Mouse (Mus musculus) adrenal gland, adult (tissue): Measurements from ENCODE around the gene Zfp871.
A peak's percentile ranks its signal among the peaks of the same experiment; 100 is the strongest.

Experiments used
- DNase-seq, 2 experiments: peaks; one replicate each; pipeline ENCODE4 v3.0.0; 2022 to 2023; ENCODE audit warnings: low spot score in 1 of 2; ENCODE audit not compliant: inconsistent age in 2 of 2

Gene Zfp871

DNA sequence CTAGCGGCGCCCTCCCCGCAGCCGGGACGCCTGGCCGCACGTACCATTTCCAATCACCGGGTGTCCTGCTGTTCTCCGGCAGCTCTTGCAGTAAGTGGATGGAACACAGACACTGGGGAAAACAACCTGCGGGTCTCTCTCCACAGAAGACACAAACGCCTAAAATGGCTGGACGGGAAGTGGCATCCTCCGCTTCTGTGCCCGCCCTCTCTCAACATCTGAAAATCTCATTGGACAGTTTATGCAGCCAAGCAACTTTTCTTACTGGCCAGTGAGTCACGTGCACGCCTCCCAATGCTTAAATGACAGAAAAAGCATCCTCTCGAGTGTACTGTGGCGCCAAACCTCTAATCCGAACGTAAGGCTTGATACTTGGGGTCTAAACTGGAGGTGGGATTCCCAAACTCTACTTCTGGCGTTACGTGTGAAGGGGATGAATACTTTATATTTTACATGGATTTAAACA is at the start of gene Zfp871:
TSS of gene Zfp871 (minus strand) at position 194 of the 466 bp plus-strand sequence.
- DNase-seq = peak; percentile 89 to 97

DNA sequence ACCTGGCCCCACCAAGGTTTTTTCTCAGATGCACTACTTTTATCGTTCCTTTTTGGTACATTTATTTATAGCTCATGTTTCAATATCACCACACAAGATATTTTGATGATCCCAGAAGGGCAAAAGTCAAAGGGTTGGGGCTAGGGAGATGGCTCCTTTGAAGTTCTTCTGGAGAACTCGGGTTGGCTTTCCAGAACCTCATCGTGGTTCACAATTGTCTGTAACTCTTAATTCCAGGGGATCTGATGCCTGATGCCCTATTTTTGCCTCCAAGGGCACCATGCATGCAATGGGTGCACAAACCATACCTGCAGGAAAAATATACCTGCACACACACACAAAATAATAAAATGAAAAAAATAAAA is 42.3 kb upstream of the Zfp871 start:
- no peak for DNase-seq

DNA sequence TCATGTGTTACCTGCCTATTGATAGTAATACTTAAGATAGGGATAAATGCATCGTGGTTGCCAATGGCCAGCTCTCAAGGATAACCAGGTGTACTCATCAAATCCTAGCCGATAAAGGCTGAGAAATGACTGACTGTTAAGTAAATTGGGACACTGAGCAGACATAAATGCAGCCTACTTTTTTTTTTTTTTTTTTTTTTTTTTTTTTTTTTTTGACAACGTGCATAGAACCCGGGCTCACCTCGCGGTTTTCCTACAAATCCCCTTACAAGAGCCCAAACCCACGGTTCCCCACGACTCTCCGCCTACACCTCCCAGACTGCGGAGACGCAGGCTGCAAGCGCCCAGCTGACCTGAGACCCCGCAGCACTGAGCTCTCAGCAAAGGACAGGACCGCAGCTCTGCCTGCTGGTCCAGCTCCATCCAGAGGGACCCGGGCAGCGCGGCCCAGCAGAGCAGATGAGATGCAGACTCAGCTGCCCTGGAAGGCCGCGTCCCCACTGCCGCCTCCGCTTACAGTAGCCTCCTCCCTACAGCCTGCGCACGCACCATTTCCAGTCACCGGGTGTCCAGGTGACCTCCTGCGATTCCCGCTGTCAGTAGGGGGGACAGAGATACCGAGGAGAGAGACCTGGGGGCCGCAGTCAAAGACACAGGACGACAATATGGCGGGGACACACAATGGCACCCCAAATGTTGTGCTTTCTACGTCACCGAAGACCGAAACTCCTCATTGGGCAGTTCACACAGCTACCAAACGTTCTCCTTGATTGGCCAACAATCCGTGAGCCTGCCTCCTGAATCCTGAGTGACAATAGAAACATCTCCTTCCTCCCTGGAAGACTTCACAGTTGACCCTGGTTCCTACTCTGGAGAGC is 41.7 kb upstream of the Zfp871 start, which contains the start of gene Zfp799:
TSS of gene Zfp799 (minus strand) at position 722 of the 878 bp plus-strand sequence.
- peak; percentile 81 to 94 for DNase-seq

DNA sequence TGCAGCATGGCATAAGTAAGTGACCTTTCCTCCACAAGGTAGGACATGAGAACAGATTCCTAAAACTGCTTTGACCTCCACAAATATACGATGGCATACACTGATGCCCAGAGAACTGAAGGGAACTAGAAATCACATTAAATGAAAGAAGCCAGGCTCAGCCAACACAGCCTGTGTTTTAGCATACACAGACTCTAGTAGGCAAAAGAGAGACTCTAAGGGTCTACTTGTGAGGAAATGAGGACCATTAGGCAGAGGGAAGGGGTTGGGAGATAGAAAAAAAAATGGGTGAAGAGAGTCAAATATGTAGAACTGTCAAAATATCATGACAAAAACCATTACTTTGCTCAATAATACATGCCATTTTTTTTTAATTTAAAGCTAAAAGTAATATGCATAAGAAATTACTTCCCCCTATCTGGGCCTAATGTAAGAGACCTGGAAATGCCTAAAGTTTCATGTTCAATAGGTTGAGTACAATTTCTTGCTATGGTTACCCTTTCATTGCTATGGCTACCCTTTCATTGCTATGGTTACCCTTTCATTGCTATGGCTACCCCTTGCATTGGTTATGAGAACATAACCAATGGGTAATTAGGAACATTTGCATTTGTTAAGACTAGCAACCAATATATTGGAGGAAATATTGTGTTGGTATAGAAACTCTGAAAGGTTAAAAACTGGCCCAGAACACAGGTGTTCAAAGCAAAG is 28.1 kb upstream of the Zfp871 start:
- DNase-seq = no peak

DNA sequence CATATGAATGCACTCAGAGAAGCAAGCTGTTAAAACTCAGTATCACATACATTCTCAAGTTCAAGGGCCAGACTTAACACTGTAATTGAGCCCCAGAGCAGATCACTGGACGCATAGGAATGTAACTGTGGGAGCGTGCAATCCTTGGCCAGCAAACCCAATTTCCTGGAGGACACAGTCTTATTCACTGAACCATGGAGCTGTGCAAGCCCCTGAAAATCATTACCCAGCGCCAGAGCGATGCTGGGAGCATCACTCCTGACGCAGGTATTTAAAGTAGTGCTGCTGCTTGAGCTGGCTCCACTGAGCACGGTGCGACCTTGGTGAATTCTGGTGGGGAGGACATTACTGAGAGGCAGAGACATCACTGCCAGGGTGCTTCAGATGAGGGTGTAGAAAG is 26.0 kb upstream of the Zfp871 start:
- DNase-seq = no peak

DNA sequence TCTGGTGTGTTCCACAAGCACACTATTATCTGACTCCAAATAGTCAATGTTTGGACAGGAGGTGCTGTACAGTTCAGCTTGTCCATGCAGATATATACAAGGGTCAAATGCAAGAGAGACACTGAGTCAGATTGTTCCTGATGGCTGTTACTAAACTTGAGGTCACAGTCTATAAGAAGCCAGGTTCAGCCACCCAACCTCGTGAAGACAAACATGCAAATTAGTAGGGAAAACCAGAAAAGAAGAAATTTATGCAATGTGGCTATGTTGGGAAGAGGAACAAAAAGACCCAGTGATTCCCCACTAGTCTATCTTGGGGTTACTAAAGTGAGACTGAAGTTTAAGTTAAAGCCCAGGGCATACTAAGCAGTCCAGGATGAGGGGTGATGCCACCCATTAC is 22.6 kb upstream of the Zfp871 start:
- DNase-seq = no peak

DNA sequence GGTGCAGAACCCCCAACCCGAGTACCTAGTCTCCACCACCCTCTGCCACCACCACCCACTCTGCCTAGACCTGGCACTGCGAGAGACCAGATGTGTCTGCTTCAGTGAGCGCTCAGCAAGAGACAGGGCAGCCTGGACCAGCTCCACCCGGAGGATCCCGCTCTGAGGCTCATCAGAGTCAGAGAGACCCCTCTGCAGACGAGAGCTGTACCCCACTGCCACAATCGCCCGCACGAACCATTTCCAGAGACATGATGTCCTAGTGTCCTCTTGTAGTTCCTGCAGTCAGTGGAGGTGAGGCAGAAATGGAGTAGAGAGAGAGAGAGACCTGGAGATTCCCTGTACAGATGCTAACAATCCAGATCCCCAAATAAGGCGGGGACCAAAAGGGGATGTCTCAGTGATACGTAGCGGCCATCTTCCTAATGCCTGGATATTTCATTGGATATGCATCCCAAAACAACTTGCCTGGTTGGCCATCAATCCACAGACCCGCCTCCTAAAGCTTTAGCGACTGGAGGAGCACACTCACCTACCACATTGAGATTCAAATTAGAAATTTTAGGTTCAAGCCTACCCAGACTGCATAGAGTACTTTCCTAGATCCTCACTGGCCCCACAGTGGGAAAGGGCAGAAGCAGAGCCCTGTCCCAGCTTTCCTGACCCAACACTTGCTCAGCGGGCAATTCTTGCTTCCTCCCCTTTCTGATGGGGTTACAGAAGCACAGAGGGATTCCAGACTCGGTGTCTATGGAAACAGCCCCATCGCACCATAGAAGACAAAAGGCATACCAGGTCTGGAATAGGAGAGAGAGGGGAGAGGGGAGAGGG is 21.7 kb upstream of the Zfp871 start, which contains the start of gene Zfp811:
TSS of gene Zfp811 (minus strand) at position 388 of the 831 bp plus-strand sequence.
- peak; percentile 11 to 45 for DNase-seq

DNA sequence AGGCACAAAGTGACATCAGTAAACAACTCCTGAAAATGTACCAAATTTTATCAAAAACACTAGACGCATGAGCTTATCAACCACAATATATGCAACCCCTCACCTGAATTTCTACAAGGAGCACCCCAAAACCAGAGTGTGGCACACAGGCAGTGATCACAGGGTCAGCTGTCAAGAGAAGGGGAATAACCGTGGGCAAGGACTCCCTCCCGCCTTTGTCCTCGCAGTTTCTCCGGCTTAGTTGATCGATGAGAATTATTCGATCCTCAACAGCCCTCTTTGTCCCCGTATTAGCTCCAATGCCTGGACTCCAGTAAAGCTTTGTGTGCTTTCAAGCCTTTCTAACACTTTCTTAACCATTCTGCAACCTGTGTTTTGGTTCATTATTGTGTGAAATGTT is 20.8 kb upstream of the Zfp871 start:
- peak in 1 of 2 experiments; percentile 31 for DNase-seq

DNA sequence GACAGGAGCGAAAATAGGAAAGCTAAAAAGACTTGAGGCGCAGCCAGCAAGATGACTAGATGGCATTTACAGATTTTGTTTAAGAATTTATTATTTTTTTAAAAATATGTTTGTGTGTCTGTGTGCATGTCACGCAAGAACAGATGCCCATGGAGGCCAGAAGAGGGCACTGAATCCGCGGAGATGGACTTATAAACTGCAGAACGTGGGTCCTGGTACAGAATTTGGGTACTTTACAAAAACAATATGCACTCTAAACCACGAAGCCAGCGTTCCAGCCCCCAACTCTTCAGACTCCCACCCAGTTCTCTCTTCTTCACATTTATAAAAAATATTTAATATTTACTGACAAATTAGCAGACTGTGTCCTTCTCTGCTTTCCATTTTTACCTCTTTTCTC is 1.2 kb upstream of the Zfp871 start:
- DNase-seq = no peak

DNA sequence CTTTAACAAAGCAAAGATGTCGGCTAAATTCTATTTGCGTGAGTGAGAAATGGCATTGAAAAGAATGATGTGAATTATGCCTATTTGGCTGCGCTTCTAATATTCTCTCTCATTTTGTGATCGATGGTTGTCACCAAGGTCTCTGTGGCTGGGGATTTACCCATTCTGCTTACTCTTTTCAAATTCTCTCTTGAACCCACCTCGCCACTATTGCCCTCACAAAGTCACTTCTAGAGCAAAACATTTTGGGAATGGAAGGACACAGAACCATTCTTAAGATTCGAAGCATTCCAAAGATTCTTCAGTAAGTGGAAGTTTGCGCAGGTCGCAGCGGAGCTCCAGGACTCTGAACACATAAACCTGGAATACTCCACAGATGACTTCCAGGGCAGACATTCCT is 489 bp upstream of the Zfp871 start:
- no peak for DNase-seq

DNA sequence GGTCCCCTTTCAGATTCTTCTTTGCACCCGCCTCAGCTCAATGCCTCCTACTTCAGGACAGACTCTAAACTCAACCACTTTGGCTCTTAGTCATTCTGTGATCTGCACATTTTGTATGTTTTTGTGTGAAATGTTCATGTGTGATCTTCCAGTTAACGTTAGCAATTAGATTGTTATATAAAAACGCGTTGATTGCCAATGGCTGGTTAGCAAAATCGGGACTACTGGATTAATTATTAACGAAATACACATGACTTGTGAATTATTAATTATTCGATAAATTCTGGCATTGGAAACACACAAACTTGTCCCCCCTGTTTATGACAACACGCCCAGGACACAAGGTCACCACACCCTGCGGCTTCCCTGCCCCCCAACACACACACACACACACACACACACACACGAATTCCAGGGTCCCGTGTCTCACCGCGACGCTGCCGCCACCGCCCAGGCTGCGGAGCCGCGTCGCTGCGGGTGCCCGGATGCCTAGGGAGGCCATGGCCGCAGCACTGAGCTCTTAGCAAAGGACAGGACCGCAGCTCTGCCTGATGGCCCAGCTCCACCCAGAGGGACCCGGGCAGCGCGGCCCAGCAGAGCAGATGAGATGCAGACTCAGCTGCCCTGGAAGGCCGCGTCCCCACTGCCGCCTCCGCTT is 522 bp downstream of the Zfp871 start:
- DNase-seq = no peak

DNA sequence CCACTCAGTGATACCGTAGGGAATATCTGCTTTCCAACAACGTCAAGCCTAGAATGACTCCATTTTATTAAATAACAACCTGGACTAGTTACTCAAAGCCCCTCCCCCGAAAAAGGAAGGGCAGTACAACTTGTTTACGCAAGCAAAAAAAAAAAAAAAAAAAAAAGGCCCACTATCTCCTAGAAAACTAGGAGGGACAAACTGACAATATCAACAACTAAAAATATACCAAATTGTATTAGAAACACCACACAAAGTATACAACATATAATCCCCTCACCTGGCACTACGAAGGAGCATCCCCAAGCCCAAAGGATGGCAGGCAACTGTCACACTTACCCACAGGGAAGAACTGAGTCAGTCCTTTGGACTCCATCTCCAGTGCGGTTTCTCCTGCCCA is 1.1 kb downstream of the Zfp871 start:
- DNase-seq = no peak

DNA sequence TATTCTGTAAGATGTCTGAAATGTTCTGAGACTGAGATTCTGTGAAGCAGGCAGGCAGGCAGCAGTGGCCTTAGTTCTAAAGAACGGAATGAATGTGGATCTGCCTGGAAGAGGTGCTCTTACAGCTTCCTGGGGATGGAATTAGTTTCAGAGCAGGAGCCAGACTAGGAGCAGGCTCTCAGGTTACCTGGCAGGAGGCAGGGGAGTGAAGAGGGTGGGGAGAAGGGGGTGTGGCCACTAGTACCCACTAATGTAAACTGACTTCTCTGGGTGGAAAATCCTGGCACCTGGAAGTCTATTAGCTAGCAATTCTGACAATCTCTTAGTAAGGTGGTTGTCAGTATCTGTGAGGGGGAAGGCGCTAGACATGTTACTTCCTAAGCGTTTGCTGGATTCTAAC is 2.4 kb downstream of the Zfp871 start:
- no peak for DNase-seq

DNA sequence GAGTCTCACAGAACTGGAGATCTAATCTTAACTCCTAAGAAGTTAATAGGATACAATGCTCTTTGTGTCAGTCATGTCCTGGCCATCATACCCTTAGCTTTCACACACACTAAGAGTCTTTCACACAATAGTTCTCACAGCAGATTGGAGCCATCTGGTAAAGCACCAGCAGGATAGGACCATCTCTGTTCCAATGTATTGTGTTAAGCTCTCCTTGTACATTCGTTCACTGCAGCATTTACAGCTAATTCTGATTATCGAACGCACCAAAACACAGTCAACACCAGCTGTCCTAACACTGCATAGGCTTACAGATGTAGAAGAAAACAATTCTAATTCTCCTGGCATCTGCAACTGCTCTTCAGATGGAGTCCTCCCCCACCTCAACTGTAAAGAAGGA is 10.5 kb downstream of the Zfp871 start:
- DNase-seq = no peak

DNA sequence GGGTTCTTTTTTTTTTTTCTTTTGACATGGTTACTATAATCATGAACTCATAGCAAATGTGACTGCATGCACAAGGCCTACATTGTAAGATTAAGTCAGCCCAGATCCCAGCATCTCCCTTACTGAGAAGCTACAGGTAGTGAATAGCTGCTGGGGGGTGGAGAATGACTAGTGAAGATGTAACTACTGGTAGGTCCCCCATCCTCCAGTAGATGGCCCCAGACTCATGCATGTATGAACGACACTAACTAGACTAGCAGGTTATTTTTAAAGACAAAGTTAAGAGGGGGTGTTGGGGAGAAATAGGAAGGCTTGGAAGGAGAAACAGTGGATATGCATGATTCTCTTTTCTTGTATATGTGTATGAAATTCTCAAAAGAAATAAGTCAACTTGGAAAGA is 16.9 kb downstream of the Zfp871 start:
- peak in 1 of 2 experiments; percentile 46 for DNase-seq

DNA sequence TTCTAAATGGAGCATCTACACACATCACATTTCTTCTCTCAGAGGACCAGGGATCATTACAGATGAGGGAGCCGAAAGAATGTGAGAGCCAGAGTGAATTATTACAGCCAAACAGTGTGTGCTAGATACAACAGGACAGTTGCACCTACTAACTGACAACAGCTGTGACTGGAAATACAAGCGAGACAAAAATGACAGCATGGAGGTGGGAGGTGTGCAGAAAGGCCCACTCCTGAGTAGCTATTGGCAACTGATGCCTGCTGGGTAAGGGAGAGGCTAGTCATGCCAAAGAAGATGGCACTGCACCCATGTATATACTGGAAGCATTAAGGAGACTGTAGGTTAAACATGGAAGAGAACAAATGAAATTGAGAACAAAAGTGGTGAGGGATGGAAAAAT is 21.7 kb downstream of the Zfp871 start:
- no peak for DNase-seq

DNA sequence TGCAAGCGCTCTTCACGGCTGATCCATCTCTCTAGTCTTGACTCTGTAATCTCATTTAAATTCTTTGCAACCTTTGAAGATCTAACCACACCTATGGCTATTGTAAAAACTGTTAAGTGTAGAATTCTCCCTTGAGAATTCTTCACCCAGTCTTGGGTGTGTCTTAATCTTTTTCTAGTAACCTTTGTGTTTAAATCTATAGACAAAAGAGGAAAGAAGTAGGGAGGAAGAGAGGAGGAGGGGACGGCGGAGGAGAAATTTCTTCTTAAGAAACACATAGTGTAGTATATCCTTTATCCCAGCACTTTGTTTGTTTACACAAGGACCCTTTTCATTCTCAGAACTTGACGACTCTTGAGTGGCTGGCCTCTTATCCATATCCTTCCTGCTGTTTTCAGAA is 30.8 kb downstream of the Zfp871 start:
- no peak for DNase-seq

DNA sequence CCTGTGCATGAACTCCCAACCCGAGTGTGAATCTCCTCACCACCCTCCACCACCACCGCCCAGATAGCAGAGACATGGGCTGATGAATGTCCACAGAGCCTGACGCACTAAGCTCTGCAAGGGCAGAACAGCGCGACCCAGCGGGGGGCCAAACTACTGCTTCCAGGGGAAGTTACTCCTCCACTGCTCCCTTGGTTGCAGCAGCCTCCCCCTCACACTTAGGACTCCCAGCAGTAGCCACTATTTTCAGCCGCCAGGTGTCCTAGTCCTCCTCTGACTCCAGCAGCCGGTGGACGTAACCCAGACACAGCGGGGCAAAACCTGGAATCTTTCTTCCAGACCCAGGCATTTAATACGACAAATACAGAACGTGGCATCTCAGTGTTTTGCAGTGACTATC is 34.5 kb downstream of the Zfp871 start:
- no peak for DNase-seq

DNA sequence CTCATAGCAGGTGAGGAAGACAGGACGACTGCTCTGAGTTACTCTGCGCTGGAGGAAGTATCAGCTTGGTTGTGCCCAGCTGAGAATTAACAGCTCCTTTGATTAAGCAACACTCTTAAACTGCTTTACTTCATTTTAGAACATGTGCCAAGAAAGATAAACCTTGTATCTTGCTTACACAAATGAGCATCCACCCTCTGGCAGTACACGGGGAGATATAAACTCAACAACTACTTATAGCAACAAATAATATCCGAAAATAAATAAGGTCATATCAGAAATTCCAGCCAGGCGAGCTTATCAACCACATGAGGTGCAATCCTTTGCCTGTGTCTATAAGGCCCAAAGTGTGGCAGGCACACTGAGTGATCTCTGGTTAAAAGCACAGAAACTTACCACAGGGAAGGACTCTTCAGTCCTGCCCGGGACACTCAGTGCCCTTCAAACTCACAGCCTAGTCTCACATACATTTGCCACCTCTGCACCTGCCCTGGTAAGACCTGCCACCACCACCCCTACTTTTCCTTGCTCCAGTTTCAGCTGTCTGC is 35.2 kb downstream of the Zfp871 start:
- DNase-seq = no peak

DNA sequence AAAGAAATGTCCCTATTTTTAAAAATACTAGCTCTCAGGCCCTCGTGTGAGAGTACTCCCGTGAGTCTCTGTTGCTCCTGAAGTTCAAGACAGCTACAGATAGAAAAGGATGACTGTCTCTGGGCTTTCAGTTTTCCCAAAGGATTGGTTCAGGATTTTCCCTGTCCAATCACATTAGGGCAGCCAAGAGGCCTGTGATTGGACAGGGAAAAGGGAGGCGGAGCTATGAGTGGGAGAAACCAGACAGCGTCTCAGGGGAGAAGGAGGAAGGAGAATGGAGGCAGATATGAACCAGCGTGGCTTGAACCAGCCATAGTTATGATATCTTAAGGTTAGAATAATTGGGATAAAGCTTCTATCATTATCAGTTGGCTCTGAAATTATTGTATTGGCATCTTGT is 37.5 kb downstream of the Zfp871 start:
- DNase-seq = no peak
